Mouse (Mus musculus): ENCODE results near the gene Rtraf.
"Not testable (repeated sequence)": the region's sequence is repeated elsewhere in the genome, so short reads cannot be mapped to it uniquely, and the experiment has no call there.

The Rtraf gene

GRCm38 (mm10) chr14:19823321-19824142, at the start of gene Rtraf:
Rtraf (minus strand) TSS chr14:19823824.
- peak; percentile 86 for DNase-seq (ENCODE audit: extremely low spot score)

GRCm38 (mm10) chr14:19867286-19867935, 43.8 kb upstream of the Rtraf start:
- DNase-seq (ENCODE audit: extremely low spot score): no peak

- DNase-seq (ENCODE audit: extremely low spot score): not testable (repeated sequence)
Observed at GRCm38 (mm10) chr14:19865121-19865520, 41.5 kb upstream of the Rtraf start.

GRCm38 (mm10) chr14:19861311-19862080, 37.9 kb upstream of the Rtraf start:
- no peak for DNase-seq (ENCODE audit: extremely low spot score)

DNA sequence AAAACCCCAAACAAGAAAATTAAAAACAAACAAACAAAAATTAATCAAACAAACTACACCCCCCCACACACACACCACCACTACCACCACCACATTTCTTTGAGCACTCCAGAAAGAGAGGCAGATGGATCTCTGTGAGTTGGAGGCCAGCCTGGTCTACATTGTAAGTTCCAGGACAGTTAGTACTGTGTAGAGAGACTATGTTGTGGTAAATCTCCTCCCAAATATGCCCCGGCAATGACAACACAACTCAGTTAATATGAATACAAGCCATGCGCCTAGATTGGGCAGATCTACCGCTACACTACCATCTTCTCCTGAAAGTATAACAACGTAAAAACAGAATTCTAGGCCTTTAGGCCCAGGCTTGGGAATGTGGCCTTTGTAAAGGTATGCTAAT, 36.7 kb upstream of the Rtraf start:
- no peak for DNase-seq (ENCODE audit: extremely low spot score)

DNA sequence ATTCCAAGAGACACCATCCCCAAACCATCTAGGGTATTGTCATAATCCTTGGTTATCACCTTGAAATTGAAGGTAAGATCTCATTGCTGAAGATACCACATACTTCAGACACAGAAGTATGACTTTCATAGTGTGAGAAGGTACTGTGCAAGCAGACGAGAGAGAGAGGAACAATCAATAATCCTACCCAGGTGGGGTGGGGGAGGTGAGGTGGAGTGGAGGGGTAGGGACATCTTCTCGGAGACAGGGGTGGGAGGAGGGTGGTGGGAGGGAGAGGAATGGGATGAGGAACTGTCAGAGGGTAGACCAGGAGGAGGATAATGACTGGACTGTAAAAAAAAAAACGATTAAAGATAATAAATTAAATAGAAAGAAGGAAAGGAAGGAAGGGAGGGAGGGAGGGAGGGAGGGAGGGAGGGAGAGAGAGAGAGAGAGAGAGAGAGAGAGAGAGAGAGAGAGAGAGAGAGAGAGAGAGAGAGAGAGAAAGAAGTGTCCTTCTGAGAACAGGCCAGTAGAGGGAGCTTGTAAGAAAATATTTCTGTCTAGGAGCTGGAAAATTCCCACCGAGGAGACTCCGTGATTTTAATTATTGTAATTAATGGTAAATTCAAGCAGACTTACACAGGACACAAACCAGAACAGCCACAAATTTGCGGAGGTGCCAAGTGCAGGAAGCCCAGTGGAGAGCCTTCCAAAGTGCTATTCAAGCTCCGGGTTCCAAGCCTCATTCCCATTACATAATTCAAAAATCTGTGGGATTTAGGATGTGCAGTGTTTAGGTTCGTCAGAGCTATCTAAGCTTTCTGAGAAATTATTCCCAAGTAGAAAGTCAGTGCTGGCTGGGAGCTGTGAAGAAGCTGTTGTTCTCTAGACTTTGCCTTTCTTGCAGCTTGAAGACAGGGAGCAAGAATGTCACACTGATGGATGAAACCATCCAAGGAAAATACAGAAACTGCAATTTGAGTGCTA, 35.5 kb upstream of the Rtraf start:
- no peak for DNase-seq (ENCODE audit: extremely low spot score)

- DNase-seq (ENCODE audit: extremely low spot score): no peak
Observed at GRCm38 (mm10) chr14:19858279-19858678, 34.7 kb upstream of the Rtraf start.

DNA sequence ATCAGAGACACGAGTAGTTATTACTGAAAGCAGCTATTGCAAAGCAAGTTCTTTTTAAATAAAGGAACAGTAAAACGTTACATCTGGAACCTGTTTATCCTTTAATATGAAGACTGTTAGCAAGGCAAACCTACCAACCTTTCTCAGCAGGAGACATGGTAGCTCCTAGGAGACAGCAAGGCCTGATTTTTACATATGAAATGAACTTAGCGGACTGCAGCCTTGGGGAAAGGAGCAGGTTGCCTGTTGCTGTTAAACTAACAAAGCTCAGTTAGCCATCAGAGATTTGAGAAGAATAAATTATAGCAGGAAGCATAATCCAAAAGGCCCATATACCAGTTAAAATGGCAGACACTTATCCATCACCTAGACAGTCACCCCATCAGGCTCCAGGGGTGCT, 29.8 kb upstream of the Rtraf start:
- DNase-seq (ENCODE audit: extremely low spot score): no peak

DNA sequence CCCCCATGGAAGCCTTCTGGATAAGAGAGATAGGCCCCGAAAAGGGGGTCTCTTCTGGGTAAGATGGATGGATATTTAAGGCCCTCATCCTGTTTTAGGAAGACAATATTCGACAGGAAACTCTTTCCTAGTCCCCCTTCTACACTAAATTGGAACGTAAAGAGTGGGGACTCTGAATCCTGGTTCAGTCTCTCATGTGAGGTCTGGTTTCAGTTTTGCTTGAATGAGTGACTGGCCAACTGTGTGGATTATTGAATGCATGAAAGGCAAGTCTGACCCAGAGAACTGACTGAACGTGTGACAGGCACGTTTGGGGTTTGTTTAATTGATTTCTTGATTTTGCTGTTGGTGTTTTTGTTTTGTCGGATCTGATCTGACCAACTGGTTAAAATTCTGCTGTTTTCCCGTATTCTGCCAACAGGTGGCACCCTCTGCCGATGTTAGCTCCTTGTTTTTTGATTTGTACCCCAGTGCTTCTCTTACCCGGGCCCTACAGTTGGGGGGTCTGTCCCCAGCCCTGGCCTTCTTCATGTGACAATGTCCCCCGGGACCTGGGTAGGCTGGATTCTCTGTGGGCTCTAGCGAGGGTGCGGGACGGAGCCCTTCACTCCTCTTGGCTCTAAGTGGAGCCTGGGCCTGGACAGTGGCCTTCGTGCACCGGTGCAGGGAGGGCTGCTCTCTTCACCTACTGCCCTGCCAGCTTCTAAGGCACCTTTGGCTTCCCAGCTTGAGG, 16.1 kb upstream of the Rtraf start:
- DNase-seq (ENCODE audit: extremely low spot score): peak; percentile 80

DNA sequence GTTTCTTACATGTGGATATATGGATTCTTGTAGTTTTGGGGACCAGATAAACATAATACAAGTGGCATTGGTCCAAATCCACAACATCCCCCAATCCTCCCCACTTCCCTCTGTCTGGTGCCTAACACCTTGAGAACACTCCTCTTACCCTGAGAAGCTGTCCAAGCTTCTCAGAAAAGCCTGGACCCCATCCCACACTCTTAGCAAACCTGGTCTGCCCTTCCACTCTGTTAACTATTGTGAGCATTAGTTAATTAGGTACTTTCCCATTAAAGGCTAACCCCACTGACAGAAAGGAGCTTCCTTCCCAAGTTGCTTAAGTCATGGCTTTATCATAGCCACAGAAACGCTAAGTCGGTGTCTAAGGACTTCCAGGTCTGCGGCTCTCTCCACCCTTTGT, 12.7 kb upstream of the Rtraf start:
- no peak for DNase-seq (ENCODE audit: extremely low spot score)

DNA sequence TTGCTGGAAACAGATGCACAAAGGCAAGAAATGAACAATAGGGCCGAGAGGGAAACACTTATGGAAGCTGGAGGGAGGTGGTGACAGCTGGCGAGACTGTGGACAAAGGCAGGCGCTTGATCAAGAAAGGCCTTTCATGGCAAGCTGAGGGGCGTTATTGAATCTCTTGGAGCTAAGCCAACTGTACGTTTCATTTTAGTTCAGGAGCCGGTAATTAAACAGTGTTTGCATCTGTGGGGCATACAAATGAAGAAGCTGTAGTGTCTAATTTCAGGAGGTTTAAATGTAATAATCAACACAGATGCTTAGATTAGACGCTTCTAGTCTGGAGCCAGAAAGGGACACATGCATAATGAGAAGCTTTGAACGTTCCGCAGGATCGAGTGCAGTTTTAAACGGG, 1.9 kb upstream of the Rtraf start:
- no peak for DNase-seq (ENCODE audit: extremely low spot score)

DNA sequence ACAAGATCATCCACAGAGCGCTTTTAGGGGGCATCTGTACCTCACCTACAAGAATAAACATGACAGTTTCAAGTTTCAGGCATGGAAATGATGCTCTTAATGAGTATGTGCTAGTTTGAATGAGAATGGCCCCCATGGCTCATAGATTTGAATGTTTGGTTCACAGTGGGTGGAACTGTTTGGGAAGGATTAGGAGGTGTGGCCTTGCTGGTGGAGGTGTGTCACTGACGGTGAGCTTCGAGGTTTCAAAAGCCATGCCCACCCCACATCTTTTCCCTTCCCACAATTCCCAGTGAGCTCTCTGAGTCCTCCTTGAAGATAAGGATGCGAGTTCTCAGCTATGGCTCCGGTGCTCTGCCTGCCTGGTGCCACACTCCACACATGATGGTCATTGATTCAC, 1.9 kb downstream of the Rtraf start:
- DNase-seq (ENCODE audit: extremely low spot score): no peak

DNA sequence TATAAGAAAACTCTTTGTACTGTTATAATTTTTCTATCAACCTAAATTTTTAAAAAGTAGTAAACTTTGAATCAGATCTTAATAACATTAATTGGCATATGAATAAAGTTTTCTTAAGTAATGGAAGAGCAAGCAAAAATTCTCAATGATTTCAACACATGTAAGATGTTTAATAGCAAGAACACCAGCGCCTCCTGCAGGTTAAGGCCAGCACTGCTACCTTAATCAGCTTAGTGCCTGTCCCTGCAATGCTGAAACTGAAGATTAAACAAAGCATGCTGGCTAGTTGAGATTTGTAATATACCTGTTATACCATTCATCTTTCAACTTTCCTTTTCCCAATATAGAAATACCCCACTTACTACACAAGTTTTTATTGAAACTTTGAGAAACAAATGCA, 5.7 kb downstream of the Rtraf start:
- peak; percentile 69 for DNase-seq (ENCODE audit: extremely low spot score)

GRCm38 (mm10) chr14:19813061-19813460, 10.6 kb downstream of the Rtraf start:
- DNase-seq (ENCODE audit: extremely low spot score): no peak

DNA sequence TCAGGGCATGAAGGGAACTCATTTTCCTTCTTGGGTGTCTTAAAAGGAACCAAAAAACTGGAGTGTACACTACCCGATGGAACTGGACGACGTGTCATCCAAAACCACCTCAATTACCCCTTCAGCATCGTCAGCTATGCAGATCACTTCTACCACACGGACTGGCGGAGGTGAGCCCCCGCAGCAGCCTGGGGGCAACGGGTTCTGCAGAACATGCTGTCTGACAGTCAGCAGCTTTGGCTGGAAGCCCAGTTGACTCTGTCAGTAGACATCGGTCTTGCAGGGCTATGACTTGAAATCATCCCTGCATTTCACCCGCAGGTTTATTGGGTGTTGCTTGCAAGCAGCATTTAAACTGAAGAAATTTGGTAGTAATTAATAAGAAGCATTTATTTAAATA, 13.7 kb downstream of the Rtraf start:
- DNase-seq (ENCODE audit: extremely low spot score): no peak

- no peak for DNase-seq (ENCODE audit: extremely low spot score)
Observed at GRCm38 (mm10) chr14:19807858-19808257, 15.8 kb downstream of the Rtraf start.

DNA sequence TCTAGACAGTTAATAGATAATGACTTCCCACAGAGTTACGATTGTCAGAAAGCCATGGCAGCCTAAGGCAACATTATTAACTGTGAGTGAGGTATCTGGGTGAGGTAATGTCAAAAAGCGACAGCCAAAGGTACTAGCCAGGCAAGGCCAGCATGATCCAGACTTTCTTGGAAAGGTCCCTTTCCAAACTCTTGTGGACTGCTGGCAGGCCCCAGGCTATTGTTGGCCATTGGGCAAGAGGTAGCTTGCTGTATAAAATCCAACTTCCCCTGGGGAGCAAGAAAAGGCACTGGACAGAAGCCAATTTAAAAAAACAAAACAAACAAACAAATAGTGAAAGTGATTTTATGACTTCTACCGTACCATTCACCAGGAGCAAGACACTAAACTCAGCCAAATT, 16.3 kb downstream of the Rtraf start:
- no peak for DNase-seq (ENCODE audit: extremely low spot score)

DNA sequence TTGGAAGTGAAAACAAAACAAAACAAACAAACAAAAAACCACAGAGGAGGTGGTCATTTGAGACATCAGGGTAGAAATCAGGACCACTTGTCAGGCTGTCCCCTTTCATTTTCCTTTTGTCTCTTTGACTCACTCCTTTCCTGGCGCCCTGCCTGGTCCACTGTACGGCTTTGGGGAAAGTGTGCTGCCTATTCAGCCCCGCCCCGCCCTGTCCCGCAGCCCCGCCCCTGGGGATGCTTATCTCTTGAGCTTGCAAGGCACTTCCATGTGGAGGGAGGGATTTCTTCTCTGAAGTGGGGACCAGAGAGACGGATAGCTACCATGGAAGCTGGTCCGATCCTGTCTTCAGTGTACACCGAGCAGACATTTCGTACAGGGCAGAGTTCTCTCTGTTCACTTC, 20.0 kb downstream of the Rtraf start:
- no peak for DNase-seq (ENCODE audit: extremely low spot score)

DNA sequence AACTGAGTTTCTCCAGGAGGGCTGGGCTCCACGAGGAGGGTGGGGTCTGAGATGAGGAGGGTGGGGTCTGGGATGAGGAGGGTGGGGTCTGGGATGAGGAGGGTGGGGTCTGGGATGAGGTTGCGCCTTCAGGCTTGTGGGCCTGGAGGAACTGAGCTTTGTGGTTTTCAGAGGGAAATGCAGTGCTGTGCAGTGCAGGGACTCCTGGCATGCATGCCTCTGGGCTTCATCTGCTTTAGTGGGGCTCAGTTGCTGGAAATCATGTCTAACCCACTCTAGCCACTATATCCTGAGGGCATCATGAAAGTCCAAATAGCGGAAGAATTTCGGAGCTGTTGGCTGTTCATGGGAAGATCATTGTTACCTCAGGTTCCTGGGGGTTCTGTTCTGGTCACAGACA, 20.4 kb downstream of the Rtraf start:
- DNase-seq (ENCODE audit: extremely low spot score): no peak

DNA sequence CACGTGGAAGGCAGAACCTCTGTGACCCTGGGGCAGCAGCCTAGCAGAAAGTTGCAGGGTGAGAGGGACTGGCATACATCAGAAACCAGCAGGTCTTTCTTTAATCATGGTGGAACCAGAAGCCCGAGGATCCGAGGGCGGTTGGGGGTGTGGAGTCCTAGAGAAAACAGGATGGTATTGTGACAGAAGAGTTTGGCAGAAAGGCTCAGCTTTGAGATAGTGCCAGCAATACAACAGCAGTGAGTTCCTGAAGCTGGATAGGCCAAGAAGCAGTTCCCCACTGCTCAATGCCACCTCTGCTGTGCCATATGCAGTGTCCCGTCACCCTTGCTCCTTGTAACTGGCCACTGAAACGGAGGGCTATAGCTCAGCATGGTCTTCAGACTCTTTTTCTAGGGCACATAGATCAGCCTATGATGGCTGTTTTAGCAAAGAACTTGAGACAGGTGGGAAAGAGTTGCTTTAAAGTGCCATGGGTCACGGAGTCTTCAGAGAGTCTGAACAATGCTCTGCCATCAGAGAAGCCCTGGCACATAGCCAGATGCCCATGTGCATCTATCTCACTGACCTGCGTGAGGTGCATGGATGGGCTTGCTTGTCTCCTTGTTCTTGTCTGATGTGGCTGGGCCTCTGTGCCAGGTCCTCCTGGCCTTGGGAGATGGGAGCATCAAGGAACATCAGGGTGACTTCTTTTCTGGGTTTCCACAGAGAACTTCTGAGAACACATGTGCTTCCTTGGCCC, 22.0 kb downstream of the Rtraf start:
- no peak for DNase-seq (ENCODE audit: extremely low spot score)
